8 mouse cellular contexts compared by ENCODE assay signal in genomic region chr6:77475354-77475753, GRCm38 (mm10).
DNase-seq lines count a peak whose midpoint lies in the region; ATAC-seq lines count a peak whose summit lies in the region.

No protein-coding gene starts in this region.

- no peak overlapping the region for H3K4me3 ChIP-seq in hindbrain, embryonic 12.5 days
- no peak overlapping the region for H3K4me3 ChIP-seq in hindbrain, embryonic 10.5 days
- H3K4me3 ChIP-seq in forebrain, embryonic 16.5 days (replicated peaks; ENCODE audit: low read length) = no peak overlapping the region
- H3K4me3 ChIP-seq in hindbrain, embryonic 15.5 days = no peak overlapping the region

- no peak for DNase-seq in hindbrain, embryonic 10.5 days (ENCODE audit: low spot score)
- DNase-seq in adrenal gland, postnatal 10 days = peak; percentile 81
- DNase-seq in left cerebral cortex, postnatal 4 days = peak; percentile 87

- no peak overlapping the region for H3K9ac ChIP-seq in hindbrain, embryonic 12.5 days
- H3K9ac ChIP-seq in forebrain, embryonic 16.5 days (replicated peaks; ENCODE audit: low read depth, low read length) = no peak overlapping the region
- no peak overlapping the region for H3K9ac ChIP-seq in hindbrain, embryonic 15.5 days

- intact Hi-C loops in left cerebral cortex, postnatal 4 days (cut with DNase I) = no loop called here

- H3K9me3 ChIP-seq in hindbrain, embryonic 12.5 days (replicated peaks) = no peaks in the 10 kb centered on the region
- H3K9me3 ChIP-seq in hindbrain, embryonic 10.5 days = no peaks in the 10 kb centered on the region
- H3K9me3 ChIP-seq in forebrain, embryonic 16.5 days (ENCODE audit: control insufficient read depth, low read length) = no peaks in the 10 kb centered on the region
- no peaks in the 10 kb centered on the region for H3K9me3 ChIP-seq in hindbrain, embryonic 15.5 days

- ATAC-seq in hindbrain, embryonic 12.5 days (ENCODE audit: low FRiP score) = peak; percentile 32; the same call in 1 of the 2 replicates
- peak; percentile 88 for ATAC-seq in forebrain, embryonic 16.5 days
- peak; percentile 86 for ATAC-seq in hindbrain, embryonic 15.5 days (ENCODE audit: low FRiP score, low read depth)
- ATAC-seq in monocyte, adult 5-6 weeks (replicated peaks; ENCODE audit: insufficient number of reproducible peaks, low FRiP score, low TSS enrichment, poor library complexity, severe bottlenecking) = no peak
- no peak for ATAC-seq in granulocyte monocyte progenitor cell, adult 5-6 weeks (replicated peaks; ENCODE audit: poor library complexity, severe bottlenecking)

- no peak overlapping the region for H3K27ac ChIP-seq in hindbrain, embryonic 12.5 days
- no peak overlapping the region for H3K27ac ChIP-seq in hindbrain, embryonic 10.5 days
- peak overlapping the region; percentile 47 for H3K27ac ChIP-seq in forebrain, embryonic 16.5 days (ENCODE audit: low read length)
- no peak overlapping the region for H3K27ac ChIP-seq in hindbrain, embryonic 15.5 days (replicated peaks)

- H3K4me2 ChIP-seq in hindbrain, embryonic 12.5 days (replicated peaks) = no peak overlapping the region
- no peak overlapping the region for H3K4me2 ChIP-seq in forebrain, embryonic 16.5 days (ENCODE audit: low read length)
- H3K4me2 ChIP-seq in hindbrain, embryonic 15.5 days = no peak overlapping the region

- H3K4me1 ChIP-seq in hindbrain, embryonic 12.5 days = no peaks in the 10 kb centered on the region
- no peaks in the 10 kb centered on the region for H3K4me1 ChIP-seq in hindbrain, embryonic 10.5 days (replicated peaks)
- H3K4me1 ChIP-seq in forebrain, embryonic 16.5 days (replicated peaks; ENCODE audit: control insufficient read depth, insufficient read depth, low read length) = peaks cover 13% of the 10 kb centered on the region
- H3K4me1 ChIP-seq in hindbrain, embryonic 15.5 days (replicated peaks) = peaks cover 4% of the 10 kb centered on the region; the same call in 1 of the 2 replicates

- WGBS in hindbrain, embryonic 12.5 days = 44% methylated on average over 1 of the region's 1 CpGs
- 54% methylated on average over 1 of the region's 1 CpGs for WGBS in hindbrain, embryonic 10.5 days
- 23% methylated on average over 1 of the region's 1 CpGs for WGBS in forebrain, embryonic 16.5 days
- 23% methylated on average over 1 of the region's 1 CpGs for WGBS in hindbrain, embryonic 15.5 days

- no peaks in the 10 kb centered on the region for H3K27me3 ChIP-seq in hindbrain, embryonic 12.5 days
- no peaks in the 10 kb centered on the region for H3K27me3 ChIP-seq in hindbrain, embryonic 10.5 days (ENCODE audit: insufficient read depth, poor library complexity, severe bottlenecking)
- H3K27me3 ChIP-seq in forebrain, embryonic 16.5 days (replicated peaks; ENCODE audit: control insufficient read depth, insufficient read depth, low read length) = no peaks in the 10 kb centered on the region
- no peaks in the 10 kb centered on the region for H3K27me3 ChIP-seq in hindbrain, embryonic 15.5 days

- H3K36me3 ChIP-seq in hindbrain, embryonic 12.5 days = no peaks in the 10 kb centered on the region
- no peaks in the 10 kb centered on the region for H3K36me3 ChIP-seq in hindbrain, embryonic 10.5 days
- no peaks in the 10 kb centered on the region for H3K36me3 ChIP-seq in forebrain, embryonic 16.5 days (ENCODE audit: control insufficient read depth, insufficient read depth)
- no peaks in the 10 kb centered on the region for H3K36me3 ChIP-seq in hindbrain, embryonic 15.5 days

Comparison
In these comparisons a context has a peak if more than half of its experiments do, and no peak if none do; other contexts are left out.
1. ATAC-seq: peak in hindbrain, embryonic 12.5 days (single experiment), forebrain, embryonic 16.5 days (single experiment) and hindbrain, embryonic 15.5 days (single experiment); none in monocyte, adult 5-6 weeks (single experiment) and granulocyte monocyte progenitor cell, adult 5-6 weeks (single experiment).